Comparison of ENCODE assay signal across 14 mouse cellular contexts in genomic region chr17:88543417-88543782, GRCm38 (mm10). TPM values are rescaled to one million over a fixed set of nuclear protein-coding genes. Genes with fewer than 3 reads are reported as not detected.
DNase-seq lines count a peak whose midpoint lies in the region; ATAC-seq and TF ChIP-seq lines count a peak whose summit lies in the region.
"Had no signal": no experiment of that assay in that cellular context is flagged by ENCODE, and none has a peak within 500 bp of the region (broad histone marks: within the 10 kb centered on the region; RNA-seq: fewer than 3 reads in every experiment).

No protein-coding gene starts in this region.

- H3K27ac ChIP-seq in kidney, adult 2 months (ENCODE audit: insufficient read depth, low read depth, low read length): peak overlapping the region; percentile 73
- H3K27ac ChIP-seq in embryonic facial prominence, embryonic 10.5 days (replicated peaks): peak overlapping the region; percentile 63; the same call in 1 of the 2 replicates
- peak overlapping the region; percentile 75 for H3K27ac ChIP-seq in liver, embryonic 15.5 days (replicated peaks)
- no peak overlapping the region for H3K27ac ChIP-seq in left cerebral cortex, adult 2 months

- TF ChIP-seq CTCF in kidney, adult 2 months (conservative IDR thresholded peaks at IDR 0.05; ENCODE audit: insufficient read depth, insufficient read length, low read depth, low read length): no peak
- no peak for TF ChIP-seq CTCF in left cerebral cortex, adult 2 months (IDR thresholded peaks at IDR 0.05)

- no peak overlapping the region for H3K4me3 ChIP-seq in kidney, adult 2 months (ENCODE audit: insufficient read depth, low read depth, low read length)
- no peak overlapping the region for H3K4me3 ChIP-seq in embryonic facial prominence, embryonic 10.5 days
- no peak overlapping the region for H3K4me3 ChIP-seq in liver, embryonic 15.5 days (replicated peaks)
- H3K4me3 ChIP-seq in left cerebral cortex, adult 2 months: no peak overlapping the region
- H3K4me3 ChIP-seq: neural tube, embryonic 13.5 days had no signal

- no peak overlapping the region for H3K9ac ChIP-seq in liver, embryonic 15.5 days
- H3K9ac ChIP-seq: neural tube, embryonic 13.5 days had no signal

- 0 out of 2 replicates have a peak, but pooled peaks have one; percentile 16 for ATAC-seq in liver, embryonic 15.5 days (ENCODE audit: insufficient read depth)

- WGBS in kidney, adult 2 months: 49% methylated on average over 3 of the region's 3 CpGs
- WGBS in embryonic facial prominence, embryonic 10.5 days: 73% methylated on average over 3 of the region's 3 CpGs
- 59% methylated on average over 3 of the region's 3 CpGs for WGBS in liver, embryonic 15.5 days (ENCODE audit: insufficient replicate concordance)

- no peaks in the 10 kb centered on the region for H3K27me3 ChIP-seq in kidney, adult 2 months (replicated peaks; ENCODE audit: control insufficient read depth, insufficient read depth, low read length)
- H3K27me3 ChIP-seq in embryonic facial prominence, embryonic 10.5 days (replicated peaks; ENCODE audit: low read depth, poor library complexity, severe bottlenecking): no peaks in the 10 kb centered on the region
- H3K27me3 ChIP-seq in liver, embryonic 15.5 days: no peaks in the 10 kb centered on the region
- H3K27me3 ChIP-seq: neural tube, embryonic 13.5 days; Patski had no signal

- H3K36me3 ChIP-seq in kidney, adult 2 months (ENCODE audit: control insufficient read depth, insufficient read depth, low read length): 0 out of 2 replicates have a peak, but pooled peaks cover 3% of the 10 kb centered on the region
- peaks cover 34% of the 10 kb centered on the region for H3K36me3 ChIP-seq in embryonic facial prominence, embryonic 10.5 days (replicated peaks)
- H3K36me3 ChIP-seq in liver, embryonic 15.5 days (replicated peaks): peaks cover 15% of the 10 kb centered on the region

- H3K4me2 ChIP-seq in liver, embryonic 15.5 days: no peak overlapping the region
- H3K4me2 ChIP-seq: neural tube, embryonic 13.5 days had no signal

- no peak for TF ChIP-seq POLR2A in kidney, adult 2 months (IDR thresholded peaks at IDR 0.05; ENCODE audit: low read depth, low read length)

- peaks cover 14% of the 10 kb centered on the region; the same call in 1 of the 2 replicates for H3K4me1 ChIP-seq in kidney, adult 2 months (ENCODE audit: control insufficient read depth, insufficient read depth, low read length)
- H3K4me1 ChIP-seq in embryonic facial prominence, embryonic 10.5 days: peaks cover 10% of the 10 kb centered on the region
- peaks cover 39% of the 10 kb centered on the region for H3K4me1 ChIP-seq in liver, embryonic 15.5 days (replicated peaks)

- intact Hi-C loops in left cerebral cortex, adult 2 months (cut with DNase I): no loop called here

- no peaks in the 10 kb centered on the region for H3K9me3 ChIP-seq in embryonic facial prominence, embryonic 10.5 days
- H3K9me3 ChIP-seq in liver, embryonic 15.5 days (replicated peaks): no peaks in the 10 kb centered on the region
- H3K9me3 ChIP-seq: neural tube, embryonic 13.5 days had no signal

- no peak for DNase-seq in kidney, adult 2 months
- no peak for DNase-seq in kidney, postnatal 10 days
- DNase-seq in 416B (ENCODE audit: low read depth): peak; percentile 4
- DNase-seq in embryonic facial prominence, embryonic 10.5 days (ENCODE audit: low spot score): no peak
- no peak for DNase-seq in layer of hippocampus, adult 9-10 months (ENCODE audit: low spot score)
- no peak for DNase-seq in frontal cortex, postnatal 14 days (ENCODE audit: low spot score in 2 of 2)
- DNase-seq in left cerebral cortex, adult 2 months (ENCODE audit: extremely low spot score in 1 of 2, low spot score in 2 of 2): no peak
- DNase-seq: heart, postnatal 14 days; layer of hippocampus, postnatal 36 days; retina, postnatal 1 day; thymus, postnatal 4 days had no signal

RNA-seq across cellular contexts. Expression of gene Ppp1r21, which starts 13.5 kb away (rescaled TPM):
- polyA plus RNA-seq in kidney, adult 2 months (2012; rRNA removed): 39.5 and 47.7 TPM in 2 replicates
- polyA plus RNA-seq in embryonic facial prominence, embryonic 10.5 days (2016; fragmentation: Nextera tagmentation; extraction: Ambion mirVana): 17.9 and 19.7 TPM in 2 replicates
- polyA plus RNA-seq in liver, embryonic 15.5 days (2015; fragmentation: Nextera tagmentation; extraction: Ambion mirVana): 9.6 and 9.7 TPM in 2 replicates
- total RNA-seq in left cerebral cortex, adult 2 months (2021): 10 to 100 TPM; 77.3 to 79.5 TPM

RNA-seq across cellular contexts. Expression of gene Ston1, which starts 54.1 kb away (rescaled TPM):
- polyA plus RNA-seq in kidney, adult 2 months (2012; rRNA removed): 22.5 and 25.6 TPM in 2 replicates
- polyA plus RNA-seq in embryonic facial prominence, embryonic 10.5 days (2016; fragmentation: Nextera tagmentation; extraction: Ambion mirVana): 2.0 and 2.3 TPM in 2 replicates
- polyA plus RNA-seq in liver, embryonic 15.5 days (2015; fragmentation: Nextera tagmentation; extraction: Ambion mirVana): 0.77 and 0.96 TPM in 2 replicates
- 1 to 10 TPM; 6.1 to 7.4 TPM for total RNA-seq in left cerebral cortex, adult 2 months (2021)
